Mouse (Mus musculus): ENCODE results near the gene Mcts2.

- TF ChIP-seq CTCF (IDR thresholded peaks at IDR 0.05; ENCODE audit: borderline replicate concordance, extremely low read depth, insufficient read depth, insufficient read length), result no peak
- no peak for TF ChIP-seq POLR2A (IDR thresholded peaks at IDR 0.05; ENCODE audit: borderline replicate concordance, extremely low read depth, insufficient read depth, insufficient read length, poor library complexity, severe bottlenecking)
Observed at GRCm38 (mm10) chr2:152693735-152694134, 6.9 kb downstream of the Mcts2 start.
